Mouse (Mus musculus): ENCODE measurements around the gene Cenpx. TPM values are rescaled to one million over a fixed set of nuclear protein-coding genes. Genes with fewer than 3 reads are reported as not detected.

Gene Cenpx
- total RNA-seq, 2 experiments from 2014 or later: 22.1 to 32.3 TPM

DNA sequence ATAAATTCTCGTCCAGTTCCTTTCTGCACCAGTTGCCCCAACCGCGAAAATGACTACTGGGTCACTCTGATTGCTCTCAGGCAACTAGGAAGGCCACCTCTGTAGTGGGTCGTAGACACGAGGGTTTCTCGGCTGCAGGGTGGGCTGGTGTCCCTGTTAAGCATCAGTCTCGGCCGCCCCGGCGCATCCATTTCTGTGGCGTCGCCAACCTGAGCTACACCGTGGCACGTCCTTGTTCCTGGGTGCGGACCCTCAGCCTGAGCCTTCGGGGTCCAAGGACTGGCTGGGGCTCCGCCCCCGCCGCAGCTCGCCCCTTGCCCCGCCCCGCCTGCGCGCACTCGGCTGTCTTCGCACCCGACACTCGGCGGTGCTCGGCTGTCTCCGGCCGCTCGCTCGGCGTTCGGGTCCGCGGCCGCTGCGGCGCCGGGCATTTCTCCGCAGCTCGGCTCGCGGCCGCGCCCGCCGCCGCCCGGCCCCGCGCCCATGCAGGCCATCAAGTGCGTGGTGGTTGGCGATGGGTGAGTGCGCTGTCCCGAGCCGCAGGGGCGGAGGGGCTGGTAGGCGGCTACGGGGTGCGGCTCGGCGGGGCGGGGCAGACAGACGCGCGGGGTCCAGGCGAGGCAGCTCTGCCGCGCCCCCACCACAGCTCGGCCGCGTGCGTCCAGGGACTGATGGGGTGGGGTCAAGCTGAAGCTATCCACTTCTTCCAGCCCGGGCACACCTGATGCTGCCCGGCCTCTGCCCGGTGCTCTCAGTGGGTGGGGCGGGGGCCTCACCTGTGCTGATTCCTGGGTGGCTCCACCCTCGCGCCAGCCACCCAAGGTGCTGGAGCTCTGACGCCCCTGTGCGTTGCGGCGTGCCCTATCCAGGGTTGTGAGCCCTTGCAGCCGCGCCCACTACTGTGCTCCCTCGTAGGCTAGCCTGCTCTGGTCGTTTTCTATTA, 7.9 kb upstream of the Cenpx start, which contains the start of gene Rac3:
Rac3 (plus strand) TSS at position 347 of the 943 bp plus-strand sequence.
- DNase-seq: peak; percentile 76
- TF ChIP-seq CTCF (IDR thresholded peaks at IDR 0.05): no peak
- intact Hi-C loops (cut with DNase I): loop anchor here (2.0 kb wide), 1 partner anchor 27 kb away; no protein-coding TSS in a partner anchor
- Histone ChIP-seq H3K4me3 (peak within 1 kb of the TSS; percentile 79), H3K27ac (peak within 1 kb of the TSS; percentile 62)

DNA sequence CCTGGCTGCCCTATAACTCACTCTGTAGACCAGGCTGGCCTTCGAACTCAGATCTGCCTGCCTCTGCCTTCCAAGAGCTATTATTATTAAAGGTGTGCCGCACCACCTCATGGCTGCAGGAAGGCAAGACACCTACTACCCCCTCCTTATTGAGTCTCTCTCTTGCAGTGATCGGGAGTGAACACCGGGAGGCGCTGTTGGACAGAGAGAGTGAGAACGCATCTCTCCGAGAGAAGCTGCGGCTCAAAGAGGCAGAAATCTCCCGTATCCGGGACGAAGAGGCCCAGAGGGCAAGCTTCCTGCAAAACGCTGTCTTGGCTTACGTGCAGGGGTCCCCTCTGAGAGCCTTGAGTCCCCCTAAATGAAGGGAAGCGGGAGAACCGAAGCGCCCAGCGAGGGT, 6.9 kb upstream of the Cenpx start:
- Histone ChIP-seq H3K4me3 (peak overlapping the region; percentile 79), H3K27ac (no peak overlapping the region)
- intact Hi-C loops (cut with DNase I): loop anchor here (1.0 to 2.0 kb wide), 2 partner anchors 28 to 56 kb away; no protein-coding TSS in a partner anchor
- DNase-seq: peak; percentile 91
- TF ChIP-seq CTCF (IDR thresholded peaks at IDR 0.05): peak; percentile 92

DNA sequence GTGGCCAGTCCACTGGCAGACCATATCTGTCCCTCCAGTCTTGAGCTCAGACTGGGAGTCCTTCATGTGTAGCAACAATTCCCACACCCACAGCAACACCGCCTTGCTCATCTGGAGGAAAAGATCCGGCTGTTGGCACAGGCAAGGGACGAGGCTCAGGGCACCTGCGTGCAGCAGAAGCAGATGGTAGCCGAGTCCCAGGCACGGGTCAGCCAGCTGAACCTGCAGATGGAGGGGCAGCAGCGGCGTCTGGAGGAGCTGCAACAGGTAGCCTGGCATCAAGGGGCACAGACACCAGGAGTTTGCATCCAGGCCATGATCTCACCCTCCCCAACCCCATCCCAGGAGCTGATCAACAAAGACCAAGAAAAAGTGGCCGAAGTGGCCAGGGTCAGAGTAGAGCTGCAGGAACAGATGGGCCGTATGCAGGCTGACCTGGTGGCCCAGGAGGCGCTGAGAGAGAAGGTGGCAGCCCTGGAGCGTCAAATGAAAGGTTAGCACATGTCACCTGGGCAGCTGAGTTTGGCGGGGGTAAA, 6.4 kb upstream of the Cenpx start:
- intact Hi-C loops (cut with DNase I): loop anchor here (1.0 to 2.0 kb wide), 2 partner anchors 29 to 56 kb away; no protein-coding TSS in a partner anchor
- peak; percentile 22 for DNase-seq
- Histone ChIP-seq H3K4me3 (no peak overlapping the region), H3K27ac (no peak overlapping the region)
- TF ChIP-seq CTCF (IDR thresholded peaks at IDR 0.05): no peak

DNA sequence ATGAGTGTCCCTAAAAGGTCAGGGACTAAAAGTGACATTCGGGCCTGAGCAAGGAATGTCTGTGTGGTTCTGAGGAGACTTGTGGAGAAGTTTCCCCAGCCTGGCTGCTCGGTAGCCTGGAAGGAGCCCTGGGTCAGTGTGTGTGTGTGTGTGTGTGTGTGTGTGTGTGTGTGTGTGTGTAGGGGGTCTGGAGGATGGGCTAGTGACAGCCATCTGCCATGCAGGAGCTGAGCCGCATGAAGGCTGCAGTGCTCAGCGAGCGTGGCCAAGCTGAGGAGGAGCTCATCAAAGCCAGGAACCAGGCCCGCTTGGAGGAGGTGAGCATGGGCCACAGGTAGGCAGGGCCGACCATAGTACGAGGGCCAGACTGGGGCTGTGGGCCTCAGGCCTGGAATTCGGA, 5.7 kb upstream of the Cenpx start:
- no peak overlapping the region for H3K4me3 ChIP-seq
- intact Hi-C loops (cut with DNase I): no loop called here

DNA sequence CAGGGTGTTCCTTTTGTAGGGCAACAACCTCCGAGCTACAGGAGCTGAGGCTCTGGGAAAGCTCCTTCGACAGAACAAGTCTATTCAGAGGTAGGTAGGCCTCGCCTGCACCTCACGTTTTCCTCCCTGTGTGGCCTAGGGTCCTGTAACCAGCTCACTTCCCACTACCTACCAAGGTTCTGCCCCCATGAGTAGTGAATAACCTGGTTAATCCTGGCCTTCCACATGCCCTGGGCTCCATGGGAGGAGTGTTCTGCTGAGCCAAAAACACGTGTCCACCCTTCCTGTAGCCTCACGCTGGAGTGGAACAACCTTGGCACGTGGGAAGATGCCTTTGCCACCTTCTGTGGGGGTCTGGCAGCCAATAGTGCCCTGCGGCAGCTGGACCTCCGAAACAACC, 1.6 kb upstream of the Cenpx start:
- intact Hi-C loops (cut with DNase I): no loop called here
- no peak overlapping the region for H3K27ac ChIP-seq
- no peak overlapping the region for H3K4me3 ChIP-seq
- peak; percentile 12 for DNase-seq
- no peak for TF ChIP-seq CTCF (IDR thresholded peaks at IDR 0.05)

More for the DNA sequence above, 5.7 kb upstream of the Cenpx start:
- TF ChIP-seq CTCF (IDR thresholded peaks at IDR 0.05): no peak
- no peak overlapping the region for H3K27ac ChIP-seq
- peak; percentile 17 for DNase-seq

DNA sequence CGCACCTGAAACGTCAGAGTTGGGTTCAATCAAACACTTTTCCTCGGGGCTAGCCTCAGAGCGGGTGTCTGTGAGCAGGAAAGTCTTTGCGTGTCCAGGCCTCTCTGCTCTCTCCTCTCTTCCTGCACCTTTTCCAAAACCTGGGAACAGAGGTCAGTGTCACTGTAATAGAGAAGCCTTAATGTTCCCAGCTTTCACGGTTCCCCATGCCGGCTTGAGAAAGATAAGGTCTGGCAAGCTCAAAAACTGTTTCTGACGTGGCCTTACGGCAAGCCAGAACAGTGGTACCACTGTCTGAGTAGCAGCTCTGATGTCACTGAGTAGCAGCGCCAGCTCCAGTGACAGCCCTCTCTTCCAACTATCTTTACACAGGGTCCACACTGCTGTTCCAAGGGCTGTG, 1.0 kb upstream of the Cenpx start:
- intact Hi-C loops (cut with DNase I): loop anchor here (5.0 kb wide), 1 partner anchor 222 kb away; the partner anchor contains the start of gene Slc25a10
- H3K4me3 ChIP-seq: peak overlapping the region; percentile 96
- H3K27ac ChIP-seq: peak overlapping the region; percentile 70
- peak; percentile 21 for DNase-seq
- TF ChIP-seq CTCF (IDR thresholded peaks at IDR 0.05): no peak

DNA sequence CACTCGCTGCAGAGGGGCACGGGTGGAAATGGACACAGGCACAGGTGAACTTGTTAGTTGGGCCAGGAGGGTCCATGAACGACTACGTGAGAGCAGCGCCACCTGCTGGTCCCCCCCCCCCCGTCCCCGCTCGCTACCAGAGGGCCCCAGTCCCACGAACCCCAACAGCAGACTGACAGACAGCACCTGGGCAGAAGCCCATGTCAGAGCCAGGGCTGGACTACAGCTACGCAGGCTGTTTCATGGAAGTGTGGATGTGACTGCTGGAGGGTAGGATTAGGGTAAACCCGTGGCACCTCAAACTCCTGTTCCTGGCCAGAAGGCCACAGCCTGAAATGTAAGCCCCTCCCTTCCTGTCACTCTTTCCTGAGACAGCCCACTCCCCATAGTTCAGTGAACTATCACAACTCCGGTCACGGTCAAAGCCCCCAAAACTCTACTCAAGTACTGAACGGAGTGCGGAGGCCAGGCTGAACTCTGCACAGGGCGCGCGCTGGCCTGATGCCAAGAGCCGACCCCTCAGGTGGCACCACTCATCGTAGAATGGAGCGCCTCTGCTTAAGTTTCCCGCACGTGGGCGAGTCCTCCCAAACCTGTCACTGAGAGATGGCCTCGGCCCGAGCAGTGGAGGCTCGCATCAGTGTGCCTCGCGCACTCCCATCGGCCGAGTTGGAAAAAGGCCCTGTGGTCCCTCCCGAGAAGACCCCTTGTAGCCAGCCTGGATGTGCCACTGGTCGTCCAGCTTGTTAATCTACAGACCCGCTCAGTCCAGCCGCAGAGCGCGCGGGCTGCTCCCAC, 568 bp downstream of the Cenpx start:
- peak; percentile 78 for DNase-seq
- Histone ChIP-seq H3K4me3 (peak overlapping the region; percentile 96), H3K27ac (peak overlapping the region; percentile 93)
- TF ChIP-seq CTCF (IDR thresholded peaks at IDR 0.05): peak; percentile 80
- intact Hi-C loops (cut with DNase I): loop anchor here (1.0 to 5.0 kb wide), 3 partner anchors 54 to 221 kb away; partner anchors contain the start of genes Sirt7 and Slc25a10

DNA sequence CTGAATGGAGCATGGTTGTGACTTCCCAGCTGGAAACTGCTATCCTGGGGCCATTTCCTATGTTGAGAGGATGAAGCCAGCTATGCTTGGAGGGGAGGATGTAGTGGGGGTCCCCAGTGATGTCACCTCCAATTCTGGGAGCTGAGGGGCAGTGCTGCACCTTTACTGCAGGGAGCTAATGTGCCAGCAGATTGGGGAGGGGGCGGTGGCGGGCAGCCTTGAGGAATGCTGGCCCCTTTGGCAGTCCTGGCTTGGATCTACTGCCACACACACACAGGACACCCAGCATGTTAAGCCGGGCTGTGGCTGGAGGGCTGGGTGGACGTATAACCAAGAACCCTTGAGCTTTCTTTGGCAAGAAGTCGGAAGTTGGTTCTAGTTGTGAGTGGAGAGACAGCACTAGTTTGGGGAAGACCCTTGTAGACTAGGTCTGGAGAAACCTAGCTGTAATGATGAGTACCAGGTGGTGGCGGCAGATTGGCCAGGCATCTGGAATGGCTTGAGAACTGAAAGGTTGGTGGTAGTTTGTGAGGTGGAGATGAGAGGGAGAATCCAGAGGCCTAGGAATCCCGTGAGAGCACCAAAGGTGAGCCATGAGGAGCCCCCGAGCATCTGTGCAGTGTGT, 1.4 kb downstream of the Cenpx start:
- DNase-seq: no peak
- H3K4me3 ChIP-seq: no peak overlapping the region
- no peak overlapping the region for H3K27ac ChIP-seq
- intact Hi-C loops (cut with DNase I): loop anchor here (1.0 to 5.0 kb wide), 3 partner anchors 53 to 220 kb away; partner anchors contain the start of genes Sirt7 and Slc25a10
- no peak for TF ChIP-seq CTCF (IDR thresholded peaks at IDR 0.05)

DNA sequence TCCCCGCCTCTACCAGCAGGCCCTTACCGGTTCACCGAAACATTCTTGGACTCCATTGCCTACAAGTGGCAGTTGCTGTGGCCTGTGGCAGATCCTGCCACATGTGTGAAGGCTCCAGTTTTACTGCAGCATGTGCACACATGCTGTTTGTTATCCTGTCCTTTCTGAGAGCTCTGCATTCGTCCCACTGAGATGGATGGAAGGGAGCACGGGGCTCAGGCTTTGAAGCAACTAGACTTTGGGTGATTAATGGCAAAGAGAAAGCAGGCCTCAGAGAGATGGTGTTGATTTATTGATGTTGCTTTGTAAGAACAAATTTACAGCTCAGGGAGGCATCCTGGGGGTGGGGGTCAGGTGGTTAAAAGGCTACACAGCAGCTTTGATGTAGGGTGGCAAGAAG, 2.9 kb downstream of the Cenpx start:
- intact Hi-C loops (cut with DNase I): loop anchor here (5.0 kb wide), 1 partner anchor 218 kb away; the partner anchor contains the start of gene Slc25a10
- no peak overlapping the region for H3K4me3 ChIP-seq
- TF ChIP-seq CTCF (IDR thresholded peaks at IDR 0.05): no peak
- no peak overlapping the region for H3K27ac ChIP-seq
- no peak for DNase-seq

DNA sequence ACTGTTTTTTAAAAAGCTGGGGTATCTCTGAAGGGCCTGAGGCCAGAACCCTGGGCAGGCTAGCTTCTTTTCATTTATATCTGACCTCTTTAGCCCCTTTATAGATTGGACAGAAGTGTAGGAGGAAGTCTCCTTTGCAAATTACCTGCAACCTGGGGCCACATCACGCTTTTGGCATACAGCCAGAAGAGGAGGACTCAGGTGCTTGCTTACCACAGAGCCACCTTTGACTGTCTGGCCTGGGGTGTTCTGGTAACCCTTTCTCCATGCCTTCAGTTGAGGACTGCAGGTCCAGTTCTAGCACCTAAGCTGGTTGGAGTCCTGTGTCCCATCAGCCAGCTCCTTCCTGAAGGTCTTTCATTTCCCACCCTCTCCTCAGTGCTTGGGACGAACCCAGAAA, 4.0 kb downstream of the Cenpx start:
- no peak for DNase-seq
- H3K27ac ChIP-seq: no peak overlapping the region
- no peak for TF ChIP-seq CTCF (IDR thresholded peaks at IDR 0.05)
- intact Hi-C loops (cut with DNase I): no loop called here
- no peak overlapping the region for H3K4me3 ChIP-seq

DNA sequence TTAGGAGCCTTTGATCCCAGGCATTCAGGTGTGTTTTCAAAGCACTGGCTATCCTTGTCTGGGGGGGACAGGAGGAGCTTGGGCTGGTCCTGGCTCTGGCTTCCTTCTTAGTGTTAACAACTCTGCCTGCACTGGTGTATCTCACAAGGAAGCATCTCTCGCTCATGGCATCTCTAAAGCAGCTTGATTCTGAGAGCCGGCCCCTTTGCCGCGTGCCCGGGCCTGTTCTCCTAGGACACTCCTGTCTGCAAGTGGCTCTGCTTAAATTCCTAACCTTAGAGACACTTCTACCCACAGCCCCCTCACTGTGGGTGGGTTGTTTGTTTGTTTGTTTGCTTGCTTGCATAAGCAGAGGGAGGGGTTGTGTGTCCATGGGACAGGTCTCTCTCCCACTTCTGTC, 5.6 kb downstream of the Cenpx start:
- intact Hi-C loops (cut with DNase I): no loop called here
- Histone ChIP-seq H3K4me3 (no peak overlapping the region), H3K27ac (no peak overlapping the region)
- no peak for TF ChIP-seq CTCF (IDR thresholded peaks at IDR 0.05)
- no peak for DNase-seq

DNA sequence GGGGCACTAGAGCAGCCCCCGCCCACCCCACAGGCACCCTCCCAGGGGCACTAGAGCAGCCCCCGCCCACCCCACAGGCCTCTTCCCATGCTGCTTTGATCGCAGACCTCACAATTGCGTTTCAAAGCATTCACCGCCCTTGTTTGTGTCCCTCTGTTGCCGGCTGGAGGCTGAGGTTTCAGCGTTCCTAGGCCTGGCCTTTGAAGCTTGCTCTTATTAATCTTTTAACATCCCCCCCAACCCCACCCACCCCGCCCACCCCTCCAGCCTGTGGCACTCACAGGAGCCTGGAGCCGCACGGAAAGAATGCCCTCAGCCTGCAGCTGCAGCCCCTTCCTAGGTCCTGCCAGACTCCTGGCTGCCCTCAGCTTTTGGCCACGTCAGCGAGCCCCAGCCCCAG, 6.3 kb downstream of the Cenpx start:
- intact Hi-C loops (cut with DNase I): no loop called here
- H3K27ac ChIP-seq: no peak overlapping the region

More for the DNA sequence above, 6.3 kb downstream of the Cenpx start:
- no peak overlapping the region for H3K4me3 ChIP-seq
- DNase-seq: no peak
- TF ChIP-seq CTCF (IDR thresholded peaks at IDR 0.05): no peak
